Mouse (Mus musculus): ENCODE results near the gene Camsap1. TPM values are rescaled to one million over a fixed set of nuclear protein-coding genes. Genes with fewer than 3 reads are reported as not detected.

Gene Camsap1
- polyA plus RNA-seq, 1 experiment from 2014 or later = 19.1 TPM

DNA sequence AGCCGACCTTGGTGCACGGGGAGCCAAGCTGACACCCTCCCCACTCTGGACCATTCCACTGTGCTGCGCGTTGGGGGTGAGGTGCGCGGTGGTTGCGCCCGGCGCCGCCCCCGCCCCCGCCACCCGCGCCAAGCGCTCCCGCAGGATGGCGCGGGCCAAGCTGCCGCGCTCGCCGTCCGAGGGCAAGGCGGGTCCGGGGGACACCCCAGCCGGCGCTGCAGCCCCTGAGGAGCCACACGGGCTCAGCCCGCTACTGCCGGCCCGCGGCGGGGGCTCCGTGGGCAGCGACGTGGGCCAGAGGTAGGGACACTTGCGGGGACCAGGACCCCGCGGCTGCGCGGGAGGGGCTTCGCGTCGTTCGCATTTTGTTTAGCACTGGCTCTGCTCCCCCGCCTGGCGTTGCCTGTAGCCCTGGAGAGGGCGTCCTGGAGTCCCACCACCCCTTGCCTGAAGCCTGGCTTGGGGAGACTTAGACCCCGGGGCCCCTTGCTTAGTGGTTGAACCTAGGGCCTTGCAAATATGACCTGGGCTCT is 105.3 kb downstream of the Camsap1 start:
- no peak for ATAC-seq (ENCODE audit: insufficient number of reproducible peaks, low FRiP score, low TSS enrichment, low read depth)
- WGBS = 2% methylated on average over 49 of the region's 49 CpGs
- Histone ChIP-seq H3K9me3 (no peaks in the 10 kb centered on the region), H3K4me2 (peak overlapping the region; percentile 65), H3K4me1 (peaks cover 6% of the 10 kb centered on the region), H3K4me3 (peak overlapping the region; percentile 39), H3K9ac (peak overlapping the region; percentile 11; the same call in 1 of the 2 replicates), H3K27ac (no peak overlapping the region), H3K36me3 (no peaks in the 10 kb centered on the region), H3K27me3 (peaks cover 43% of the 10 kb centered on the region)

DNA sequence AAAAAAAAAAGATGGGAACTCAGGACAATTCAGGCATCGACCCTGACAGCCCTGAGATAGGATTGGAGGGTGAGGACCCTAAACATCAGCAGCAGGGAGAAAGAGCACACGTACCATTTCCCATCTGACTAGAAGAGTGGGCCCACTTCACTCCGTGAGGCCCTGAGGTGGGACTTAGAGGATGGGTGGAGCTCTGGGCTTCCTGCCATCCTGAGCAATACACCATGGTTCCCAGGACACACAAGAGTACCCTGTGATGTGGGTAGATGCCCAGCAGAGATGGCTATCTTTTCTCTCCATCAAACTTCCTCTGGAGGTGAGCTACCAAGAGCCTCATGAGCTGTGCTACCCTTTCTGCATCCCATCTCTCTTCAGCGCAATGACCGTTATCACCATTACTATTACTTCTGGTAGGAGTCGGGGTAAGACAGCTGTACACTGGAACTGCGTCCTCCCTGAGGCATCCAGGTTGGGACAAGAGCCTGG is 105.8 kb downstream of the Camsap1 start:
- Histone ChIP-seq H3K4me3 (peak overlapping the region; percentile 39), H3K27ac (no peak overlapping the region), H3K27me3 (peaks cover 43% of the 10 kb centered on the region), H3K9me3 (no peaks in the 10 kb centered on the region), H3K4me2 (peak overlapping the region; percentile 65), H3K36me3 (no peaks in the 10 kb centered on the region), H3K4me1 (peaks cover 6% of the 10 kb centered on the region), H3K9ac (no peak overlapping the region)
- ATAC-seq (ENCODE audit: insufficient number of reproducible peaks, low FRiP score, low TSS enrichment, low read depth) = no peak
- 27% methylated on average over 7 of the region's 7 CpGs for WGBS

Other genes with a start within 250 kb of the Camsap1 start
- not detected in 2 replicates for gene Obp2b, start 246.3 kb downstream of the Camsap1 start, polyA plus RNA-seq (2015; fragmentation: Nextera tagmentation; extraction: Ambion mirVana)
- not detected in 2 replicates for gene Lcn3, start 217.7 kb downstream of the Camsap1 start, polyA plus RNA-seq (2015; fragmentation: Nextera tagmentation; extraction: Ambion mirVana)
- not detected in 2 replicates for gene Lcn11, start 206.3 kb downstream of the Camsap1 start, polyA plus RNA-seq (2015; fragmentation: Nextera tagmentation; extraction: Ambion mirVana)
- gene Gm13539, start 201.0 kb downstream of the Camsap1 start, polyA plus RNA-seq (2015; fragmentation: Nextera tagmentation; extraction: Ambion mirVana) = not detected in 2 replicates
- not detected in 2 replicates for gene Glt6d1, start 167.4 kb downstream of the Camsap1 start, polyA plus RNA-seq (2015; fragmentation: Nextera tagmentation; extraction: Ambion mirVana)
- gene Lcn9, start 160.1 kb downstream of the Camsap1 start, polyA plus RNA-seq (2015; fragmentation: Nextera tagmentation; extraction: Ambion mirVana) = not detected in 2 replicates
- gene Sohlh1, start 136.0 kb downstream of the Camsap1 start, polyA plus RNA-seq (2015; fragmentation: Nextera tagmentation; extraction: Ambion mirVana) = not detected in 2 replicates
- 0.20 and 0.21 TPM in 2 replicates for gene Kcnt1, start 119.5 kb downstream of the Camsap1 start, polyA plus RNA-seq (2015; fragmentation: Nextera tagmentation; extraction: Ambion mirVana)
- 89.7 and 94.1 TPM in 2 replicates for gene Ubac1, start 38.5 kb upstream of the Camsap1 start, polyA plus RNA-seq (2015; fragmentation: Nextera tagmentation; extraction: Ambion mirVana)
- 5.5 TPM in 2 replicates for gene Nacc2, start 139.9 kb upstream of the Camsap1 start, polyA plus RNA-seq (2015; fragmentation: Nextera tagmentation; extraction: Ambion mirVana)
- not detected in 2 replicates for gene Lhx3, start 225.0 kb upstream of the Camsap1 start, polyA plus RNA-seq (2015; fragmentation: Nextera tagmentation; extraction: Ambion mirVana)

Measured in limb, embryonic 15.5 days (tissue).